Mouse (Mus musculus): ENCODE data around the gene Nptn. TPM values are rescaled to one million over a fixed set of nuclear protein-coding genes. Genes with fewer than 3 reads are reported as not detected.
"Not testable (repeated sequence)": the region's sequence is repeated elsewhere in the genome, so short reads cannot be mapped to it uniquely, and the experiment has no call there.

Gene Nptn
- total RNA-seq, 2 experiments from 2014 or later = 116 to 123 TPM

GRCm38 (mm10) chr9:58557457-58558455 is 24.3 kb upstream of the Nptn start:
- DNase-seq (ENCODE audit: low spot score) = no peak

GRCm38 (mm10) chr9:58560211-58560610 is 21.8 kb upstream of the Nptn start:
- no peak for DNase-seq (ENCODE audit: low spot score)

- DNase-seq (ENCODE audit: low spot score) = not testable (repeated sequence)
These were observed 16.1 kb upstream of the Nptn start for GRCm38 (mm10) chr9:58565945-58566344.

GRCm38 (mm10) chr9:58567682-58568081 is 14.4 kb upstream of the Nptn start:
- DNase-seq (ENCODE audit: low spot score) = no peak

- DNase-seq (ENCODE audit: low spot score) = no peak
These were observed 11.0 kb upstream of the Nptn start for GRCm38 (mm10) chr9:58571001-58571400.

- DNase-seq (ENCODE audit: low spot score) = peak; percentile 93
These were observed 3.4 kb upstream of the Nptn start for GRCm38 (mm10) chr9:58578669-58579068.

GRCm38 (mm10) chr9:58580453-58581195 is 1.4 kb upstream of the Nptn start:
- not testable (repeated sequence) for DNase-seq (ENCODE audit: low spot score)

- DNase-seq (ENCODE audit: low spot score) = peak; percentile 7
These were observed 633 bp upstream of the Nptn start for GRCm38 (mm10) chr9:58581283-58581930.

- DNase-seq (ENCODE audit: low spot score) = peak; percentile 47
These were observed 684 bp downstream of the Nptn start for GRCm38 (mm10) chr9:58582581-58583266.

- DNase-seq (ENCODE audit: low spot score) = peak; percentile 6
These were observed 1.2 kb downstream of the Nptn start for GRCm38 (mm10) chr9:58583267-58583641.

- DNase-seq (ENCODE audit: low spot score) = no peak
These were observed 2.3 kb downstream of the Nptn start for GRCm38 (mm10) chr9:58584323-58584722.

- no peak for DNase-seq (ENCODE audit: low spot score)
These were observed 6.6 kb downstream of the Nptn start for GRCm38 (mm10) chr9:58588657-58589056.

- DNase-seq (ENCODE audit: low spot score) = no peak
These were observed 13.3 kb downstream of the Nptn start for GRCm38 (mm10) chr9:58595313-58595712.

- DNase-seq (ENCODE audit: low spot score) = no peak
These were observed 31.8 kb downstream of the Nptn start for GRCm38 (mm10) chr9:58613790-58614189.

- no peak for DNase-seq (ENCODE audit: low spot score)
These were observed 33.3 kb downstream of the Nptn start for GRCm38 (mm10) chr9:58615064-58615938.

GRCm38 (mm10) chr9:58623009-58623408 is 41.0 kb downstream of the Nptn start:
- DNase-seq (ENCODE audit: low spot score) = no peak

GRCm38 (mm10) chr9:58627197-58627596 is 45.2 kb downstream of the Nptn start:
- no peak for DNase-seq (ENCODE audit: low spot score)

GRCm38 (mm10) chr9:58630441-58630840 is 48.4 kb downstream of the Nptn start:
- no peak for DNase-seq (ENCODE audit: low spot score)

GRCm38 (mm10) chr9:58648406-58649264 is 66.6 kb downstream of the Nptn start:
- DNase-seq (ENCODE audit: low spot score) = no peak

All from gastrocnemius, adult 18-20 months (tissue).